Mouse (Mus musculus) heart, postnatal 0 days (tissue): Measurements from ENCODE around the gene Wapl. TPM values are rescaled to one million over a fixed set of nuclear protein-coding genes. Genes with fewer than 3 reads are reported as not detected.

Source experiments
- ATAC-seq: fragments of 200-750 bp; cut with Nextera tagmentation; 2 replicates; pipeline ENCODE4 v1.8.0; 2017; ENCODE audit warnings: low read depth, moderate number of reproducible peaks, moderate library complexity; ENCODE audit not compliant: insufficient read depth
- DNase-seq: peaks from one replicate; pipeline ENCODE4 v3.0.0-alpha.2; 2016; ENCODE audit warnings: low spot score
- H3K27ac ChIP-seq: fragments of 300-500 bp; sonication (generic); 2 replicates; pipeline ENCODE4 v1.5.1; 2014; ENCODE audit warnings: low read depth, mild to moderate bottlenecking
- H3K27me3 ChIP-seq: fragments of 300-500 bp; sonication (generic); 2 replicates; pipeline ENCODE4 v1.6.1; 2014; ENCODE audit warnings: low read length, mixed read lengths; ENCODE audit not compliant: control insufficient read depth, insufficient read depth
- H3K36me3 ChIP-seq: fragments of 300-500 bp; sonication (generic); replicated peaks from 2 replicates; pipeline ENCODE4 v1.6.1; 2014; ENCODE audit warnings: low read length, mixed read lengths; ENCODE audit not compliant: control insufficient read depth, insufficient read depth
- H3K4me1 ChIP-seq: fragments of 300-500 bp; sonication (generic); 2 replicates; pipeline ENCODE4 v1.6.1; 2014; ENCODE audit warnings: antibody characterized with exemption; ENCODE audit not compliant: control insufficient read depth, insufficient read depth
- H3K4me2 ChIP-seq: fragments of 300-500 bp; sonication (generic); 2 replicates; pipeline ENCODE4 v1.6.1; 2014; ENCODE audit warnings: low read depth, mild to moderate bottlenecking, low read length, moderate library complexity
- H3K4me3 ChIP-seq: fragments of 300-500 bp; sonication (generic); 2 replicates; pipeline ENCODE4 v1.5.1; 2014; ENCODE audit warnings: low read depth, low read length
- H3K9ac ChIP-seq: fragments of 300-500 bp; sonication (generic); replicated peaks from 2 replicates; pipeline ENCODE4 v1.6.1; 2014; ENCODE audit warnings: low read depth, low read length, mixed read lengths
- H3K9me3 ChIP-seq: fragments of 300-500 bp; sonication (generic); replicated peaks from 2 replicates; pipeline ENCODE4 v1.6.1; 2016; ENCODE audit warnings: low read length; ENCODE audit not compliant: control insufficient read depth
- CTCF ChIP-seq: IDR thresholded peaks from 2 replicates; pipeline ENCODE4 v1.5.1; 2016; ENCODE audit warnings: antibody characterized with exemption, control low read depth, low read depth
- EP300 ChIP-seq: IDR thresholded peaks from 2 replicates; pipeline ENCODE4 v1.6.1; 2016; ENCODE audit warnings: antibody characterized with exemption, low read depth
- WGBS: fragments of 180-500 bp; shearing (Covaris S2); extraction: QIAGEN DNeasy Blood & Tissue Kit; methylation state at CpG from one replicate; pipeline ENCODE4 v1.1.7; 2014; 5-methylcytosine and 5-hydroxymethylcytosine counted together
- polyA plus RNA-seq: library from polyadenylated mRNA; unstranded; fragments of >200 nt; fragmentation: Nextera tagmentation; extraction: Ambion mirVana; gene quantifications from 2 replicates; pipeline ENCODE4 v1.2.1, GENCODE M21; 2015
- total RNA-seq: library from RNA; depleted of rRNA; stranded (reverse); fragments of >200 nt; gene quantifications from 2 replicates; pipeline ENCODE4 v1.2.3, GENCODE M21; 2014; ENCODE audit warnings: low replicate concordance

The Wapl gene
- total and polyA plus RNA-seq, 2 experiments from 2014 or later = 10.8 to 17.1 TPM

- WGBS = 1% methylated on average over 39 of the region's 39 CpGs
- Histone ChIP-seq H3K9me3 (no peaks in the 10 kb centered on the region), H3K4me1 (peaks cover 7% of the 10 kb centered on the region; the same call in 1 of the 2 replicates), H3K27me3 (no peaks in the 10 kb centered on the region), H3K4me3 (peak overlapping the region; percentile 60), H3K4me2 (peak overlapping the region; percentile 83), H3K9ac (peak overlapping the region; percentile 56), H3K36me3 (no peaks in the 10 kb centered on the region), H3K27ac (peak overlapping the region; percentile 62; the same call in 1 of the 2 replicates)
- no peak for TF ChIP-seq CTCF
- no peak for TF ChIP-seq EP300
- DNase-seq = peak; percentile 34
- peak; percentile 54; the same call in 1 of the 2 replicates for ATAC-seq
These were observed 11.9 kb upstream of the Wapl start for GRCm38 (mm10) chr14:34661621-34662477.

- H3K4me3 ChIP-seq = peak overlapping the region; percentile 60
- ATAC-seq (no peak), DNase-seq (no peak)
- TF ChIP-seq CTCF = no peak
- TF ChIP-seq EP300 = no peak
- no peaks in the 10 kb centered on the region for H3K36me3 ChIP-seq
- H3K9ac ChIP-seq = peak overlapping the region; percentile 56
- 26% methylated on average over 4 of the region's 4 CpGs for WGBS
- H3K9me3 ChIP-seq = no peaks in the 10 kb centered on the region
- H3K27ac ChIP-seq = peak overlapping the region; percentile 54; the same call in 1 of the 2 replicates
- peak overlapping the region; percentile 83 for H3K4me2 ChIP-seq
- H3K4me1 ChIP-seq = peaks cover 7% of the 10 kb centered on the region; the same call in 1 of the 2 replicates
- H3K27me3 ChIP-seq = no peaks in the 10 kb centered on the region
These were observed 11.3 kb upstream of the Wapl start for GRCm38 (mm10) chr14:34662478-34662826.

- ATAC-seq (no peak), DNase-seq (no peak)
- no peak overlapping the region for H3K4me3 ChIP-seq
- TF ChIP-seq CTCF (no peak), EP300 (no peak)
- 85% methylated on average over 1 of the region's 1 CpGs for WGBS
- H3K27me3 ChIP-seq = no peaks in the 10 kb centered on the region
- H3K27ac ChIP-seq = no peak overlapping the region
- H3K9ac ChIP-seq = no peak overlapping the region
- no peak overlapping the region for H3K4me2 ChIP-seq
- H3K4me1 ChIP-seq = peaks cover 7% of the 10 kb centered on the region; the same call in 1 of the 2 replicates
- no peaks in the 10 kb centered on the region for H3K36me3 ChIP-seq
- H3K9me3 ChIP-seq = no peaks in the 10 kb centered on the region
These were observed 10.3 kb upstream of the Wapl start for GRCm38 (mm10) chr14:34663381-34663780.

GRCm38 (mm10) chr14:34669082-34669481 is 4.6 kb upstream of the Wapl start:
- Histone ChIP-seq H3K4me3 (no peak overlapping the region), H3K36me3 (no peaks in the 10 kb centered on the region), H3K9me3 (no peaks in the 10 kb centered on the region), H3K27ac (no peak overlapping the region), H3K27me3 (no peaks in the 10 kb centered on the region), H3K4me1 (no peaks in the 10 kb centered on the region; the same call in 1 of the 2 replicates), H3K9ac (no peak overlapping the region), H3K4me2 (no peak overlapping the region)
- no peak for DNase-seq
- WGBS = 44% methylated on average over 3 of the region's 3 CpGs
- TF ChIP-seq EP300 = no peak
- TF ChIP-seq CTCF = no peak
- no peak for ATAC-seq

GRCm38 (mm10) chr14:34670256-34670655 is 3.5 kb upstream of the Wapl start:
- H3K27me3 ChIP-seq = no peaks in the 10 kb centered on the region
- no peak for DNase-seq
- H3K4me2 ChIP-seq = no peak overlapping the region
- H3K36me3 ChIP-seq = no peaks in the 10 kb centered on the region
- no peak for ATAC-seq
- WGBS = 49% methylated on average over 2 of the region's 2 CpGs
- H3K4me1 ChIP-seq = no peaks in the 10 kb centered on the region; the same call in 1 of the 2 replicates
- no peak overlapping the region for H3K4me3 ChIP-seq
- TF ChIP-seq CTCF (no peak), EP300 (no peak)
- no peaks in the 10 kb centered on the region for H3K9me3 ChIP-seq
- H3K27ac ChIP-seq = no peak overlapping the region
- no peak overlapping the region for H3K9ac ChIP-seq
